Mouse (Mus musculus) adrenal gland, adult (tissue): ENCODE results near the gene B3gntl1.

Source experiments
- DNase-seq, 2 experiments: peaks; one replicate each; pipeline ENCODE4 v3.0.0; 2022 to 2023; ENCODE audit warnings: low spot score in 1 of 2; ENCODE audit not compliant: inconsistent age in 2 of 2

The B3gntl1 gene

DNA sequence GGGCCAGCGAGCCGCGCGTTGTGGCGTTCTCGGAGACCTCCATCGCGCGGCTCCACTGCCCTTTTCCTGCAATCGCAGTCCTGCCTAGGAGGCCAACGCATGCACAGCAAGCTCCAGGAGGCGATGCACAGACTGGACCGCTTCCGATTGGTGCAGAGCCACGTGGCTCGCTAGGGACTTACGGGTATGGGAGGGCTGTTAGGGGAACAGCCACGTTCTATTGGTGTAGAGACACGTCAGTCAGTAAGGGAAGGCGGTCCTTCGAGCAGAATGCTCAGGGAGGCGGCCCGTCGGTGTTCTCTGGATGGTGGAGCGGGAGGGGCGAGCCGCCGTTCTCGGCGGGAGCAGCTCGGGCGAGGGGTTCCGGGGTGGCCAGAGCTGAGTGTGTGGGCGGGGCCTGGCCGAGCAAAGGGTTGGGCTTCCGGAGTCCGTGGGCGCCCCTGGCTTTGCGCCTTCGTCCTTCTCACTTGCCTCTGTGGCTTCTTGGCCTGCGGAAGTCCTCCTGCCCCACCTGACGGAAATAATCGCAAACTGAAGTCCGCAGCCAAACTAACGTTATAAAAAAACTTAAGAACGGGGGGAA, at the start of gene B3gntl1:
Gene B3gntl1 (minus strand): TSS at position 164 of the 583 bp plus-strand sequence.
- peak; percentile 100 for DNase-seq

GRCm38 (mm10) chr11:121722434-121722833, 49.5 kb upstream of the B3gntl1 start:
- DNase-seq: no peak

DNA sequence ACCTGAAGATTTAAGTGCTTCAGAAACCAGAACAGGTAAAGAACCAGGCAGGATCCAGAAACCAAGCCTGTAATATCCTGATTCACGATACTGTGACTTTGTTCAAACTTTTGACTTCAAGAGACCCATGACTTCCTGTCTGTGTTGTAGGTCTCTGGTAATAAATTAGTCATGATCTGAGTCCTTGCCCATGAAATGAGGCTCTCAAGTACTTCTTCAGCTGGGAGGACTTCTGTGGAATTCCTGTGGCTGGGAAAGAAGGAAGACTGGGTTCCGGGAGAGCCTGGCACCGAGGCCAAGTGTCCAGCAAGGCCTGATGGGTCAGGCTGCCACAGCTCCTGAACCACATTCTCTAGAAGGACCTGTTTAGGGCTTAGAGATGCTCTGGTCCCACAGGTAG, 47.8 kb upstream of the B3gntl1 start:
- no peak for DNase-seq

DNA sequence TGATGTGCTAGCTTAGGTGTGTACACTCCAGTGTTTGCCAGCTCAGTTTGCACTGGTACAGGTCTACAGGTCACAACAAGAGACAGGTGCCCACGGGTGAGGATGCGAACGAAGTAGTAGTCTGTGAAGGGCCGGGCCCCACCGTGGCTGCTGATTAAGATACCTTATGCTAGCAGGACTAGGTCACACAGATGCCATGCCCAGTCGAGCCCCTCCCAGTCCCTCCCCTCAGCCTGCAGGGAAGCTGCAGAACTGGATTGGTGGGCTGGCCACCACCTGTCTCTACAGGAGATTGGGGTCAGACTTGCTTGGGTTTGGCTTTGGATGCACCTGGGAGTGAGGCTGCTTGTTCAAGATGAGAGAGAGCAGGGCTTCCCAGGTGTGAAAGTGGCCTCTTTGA, 44.8 kb upstream of the B3gntl1 start:
- no peak for DNase-seq

DNA sequence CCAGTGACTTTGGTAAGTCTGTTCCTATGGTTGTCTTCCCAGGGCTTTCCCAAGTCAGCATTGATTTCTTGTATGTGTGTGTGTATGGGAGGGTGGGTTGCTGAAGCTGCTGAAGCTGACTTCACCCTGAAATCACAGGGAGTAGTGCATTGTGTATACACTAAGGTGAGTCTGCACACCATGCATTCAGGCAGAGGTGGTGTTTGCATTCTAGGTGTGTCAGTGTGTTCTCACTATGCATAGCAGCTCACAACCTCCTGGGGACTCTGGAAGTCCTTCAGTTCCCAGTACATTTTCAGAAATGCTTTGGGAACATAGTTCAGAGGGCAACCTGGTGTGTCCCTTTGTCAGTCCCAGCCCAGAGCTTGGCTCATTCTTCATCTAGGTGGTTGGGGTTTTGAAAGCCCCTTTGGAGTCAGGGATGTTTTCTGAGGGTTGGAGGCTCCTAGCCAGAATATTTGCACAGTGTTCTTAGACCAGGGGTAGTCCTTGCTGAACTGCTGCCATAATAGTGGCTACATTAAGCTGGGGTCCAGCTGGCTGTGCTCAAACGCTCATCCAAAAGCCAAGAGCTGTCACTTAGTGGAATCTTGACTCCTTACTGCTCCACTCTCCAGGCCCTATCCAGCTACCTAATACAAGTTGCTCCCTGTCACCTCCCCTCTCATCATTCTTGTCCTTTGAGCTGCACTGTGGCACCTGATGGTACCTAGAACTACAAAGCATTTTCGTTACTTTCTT, 42.0 kb upstream of the B3gntl1 start:
- no peak for DNase-seq

DNA sequence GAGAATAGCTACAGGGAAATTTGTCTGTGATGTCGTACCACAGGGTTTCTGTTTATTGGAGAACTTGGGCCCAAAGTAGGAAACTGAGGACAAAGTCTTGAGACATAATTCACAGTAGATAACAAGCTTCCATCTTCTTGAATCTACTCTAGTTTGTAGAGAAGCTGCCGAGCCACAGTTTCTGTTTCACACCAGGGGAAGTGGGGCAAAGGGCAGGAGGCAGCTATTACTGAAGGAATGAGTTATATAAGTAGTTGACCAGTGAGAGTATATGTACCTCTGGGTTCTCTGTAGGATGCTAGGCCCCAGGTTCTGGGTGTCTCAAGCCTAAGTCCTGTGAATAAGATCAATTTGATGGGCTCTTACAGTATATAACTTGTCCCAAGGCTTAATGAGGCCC, 40.6 kb upstream of the B3gntl1 start:
- no peak for DNase-seq

- no peak for DNase-seq
Measured at GRCm38 (mm10) chr11:121712987-121713386, 40.0 kb upstream of the B3gntl1 start.

GRCm38 (mm10) chr11:121710245-121710644, 37.3 kb upstream of the B3gntl1 start:
- DNase-seq: no peak

- DNase-seq: no peak
Measured at GRCm38 (mm10) chr11:121709278-121709677, 36.3 kb upstream of the B3gntl1 start.

DNA sequence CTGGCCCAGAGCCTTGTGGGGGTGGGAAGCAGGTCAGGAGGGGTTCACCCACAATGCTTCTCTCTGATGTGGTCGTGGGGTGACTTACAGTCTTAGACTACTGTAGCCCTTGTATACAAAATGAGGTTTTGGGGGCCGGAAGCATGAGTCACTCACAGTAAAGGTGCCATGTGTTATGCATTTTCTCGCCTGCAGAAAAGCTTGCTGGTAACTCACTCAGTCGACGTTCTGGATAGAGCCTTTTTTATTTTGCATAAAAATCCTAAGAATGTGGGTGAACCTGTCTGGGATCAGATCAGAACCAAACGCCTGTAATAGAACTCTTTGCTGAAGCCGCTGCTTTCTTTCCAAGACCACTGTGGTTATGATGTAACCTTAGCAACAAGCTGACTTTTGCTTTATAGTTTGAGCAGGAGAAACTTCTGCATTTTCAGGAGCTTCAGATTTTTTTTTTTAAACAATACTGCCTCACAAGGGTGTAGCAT, 33.6 kb upstream of the B3gntl1 start:
- no peak for DNase-seq

- peak in 1 of 2 experiments; percentile 63 for DNase-seq
Measured at GRCm38 (mm10) chr11:121703619-121704215, 30.8 kb upstream of the B3gntl1 start.

DNA sequence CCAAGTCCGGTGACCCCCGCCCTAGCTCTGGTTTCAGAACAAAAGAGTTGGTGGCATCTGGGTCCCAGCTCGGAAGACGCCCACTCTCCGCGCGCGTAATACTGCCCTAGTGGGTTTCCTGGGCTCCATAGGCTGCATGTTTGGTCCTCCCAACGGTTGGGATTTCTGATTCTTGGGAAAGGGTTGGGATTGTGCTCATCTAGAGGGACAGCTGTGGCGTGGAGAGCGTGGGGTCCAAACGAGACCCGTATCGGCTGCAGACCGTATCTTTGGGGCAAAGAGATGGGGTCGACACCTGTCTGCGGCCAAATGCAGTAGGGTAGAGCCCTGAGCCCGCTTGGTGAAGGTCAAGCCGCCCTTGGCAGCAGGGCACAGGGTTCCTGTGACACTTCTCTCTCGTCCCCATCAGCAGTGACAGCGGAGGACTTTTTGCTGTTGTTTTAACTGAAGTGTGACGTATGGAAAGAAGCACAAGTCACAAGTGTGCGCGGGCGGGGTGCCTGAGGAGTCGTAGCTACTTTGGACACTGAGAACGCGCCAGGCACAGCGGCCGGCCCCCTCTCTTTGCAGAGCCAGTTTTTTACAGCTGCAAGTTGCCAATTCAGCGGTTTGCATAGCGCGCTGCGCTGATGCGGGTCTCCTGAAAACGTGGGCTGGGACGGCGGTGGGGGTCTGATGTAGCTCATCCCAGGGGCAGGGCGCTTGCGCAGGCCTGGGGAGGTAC, 30.1 kb upstream of the B3gntl1 start:
- DNase-seq: peak; percentile 61 to 84

- DNase-seq: peak; percentile 97 to 99
Measured at GRCm38 (mm10) chr11:121702111-121702894, 29.4 kb upstream of the B3gntl1 start.

DNA sequence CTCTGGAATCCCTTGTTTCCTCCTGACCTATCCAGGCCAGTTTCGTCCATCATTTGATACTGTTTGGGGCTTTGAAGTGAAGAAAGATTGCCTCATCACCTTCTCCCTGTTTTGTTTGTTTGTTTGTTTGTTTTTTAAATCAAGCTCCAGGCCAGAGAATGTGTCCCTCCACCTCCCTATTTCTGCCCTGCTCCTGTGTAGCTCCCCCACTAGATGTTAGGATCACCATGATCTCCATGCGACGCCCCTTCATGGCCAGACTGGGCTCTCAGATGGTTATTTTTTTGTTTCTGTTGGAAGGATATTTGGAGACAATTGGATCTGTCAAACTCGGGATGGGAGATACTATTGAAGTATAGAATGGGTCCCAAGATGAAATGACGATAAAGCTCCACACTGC, 28.3 kb upstream of the B3gntl1 start, which contains the start of gene Metrnl:
Gene Metrnl (plus strand): TSS at position 301 of the 400 bp plus-strand sequence.
- no peak for DNase-seq

DNA sequence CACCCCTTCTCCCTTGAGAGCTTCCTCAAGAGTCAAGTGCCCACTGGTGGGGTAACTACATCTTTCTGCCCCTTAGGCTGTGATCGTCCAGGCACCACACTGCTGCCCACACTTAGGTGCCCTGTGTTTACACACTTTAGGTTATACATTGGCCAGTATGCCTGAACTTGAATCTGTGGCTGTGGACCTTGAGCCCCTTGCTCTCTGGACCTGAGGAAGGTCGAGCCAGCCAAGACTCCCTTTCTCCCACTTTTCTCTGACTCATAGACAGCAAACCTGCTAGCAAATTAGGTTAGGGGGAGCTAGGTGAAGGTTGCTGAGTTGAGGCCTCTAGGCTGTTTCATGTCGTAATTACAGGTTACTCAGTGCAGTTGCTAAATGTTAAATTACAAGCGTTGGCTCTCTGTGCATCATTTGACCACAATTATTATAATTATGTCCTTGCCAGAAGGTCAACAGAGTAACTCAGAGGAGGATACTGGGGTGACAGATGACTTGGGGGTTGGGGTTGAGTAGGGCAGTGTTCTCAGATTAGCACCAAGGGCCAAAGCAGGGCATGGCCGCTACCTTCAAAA, 25.5 kb upstream of the B3gntl1 start:
- DNase-seq: peak in 1 of 2 experiments; percentile 81

GRCm38 (mm10) chr11:121697271-121697670, 24.3 kb upstream of the B3gntl1 start:
- no peak for DNase-seq

DNA sequence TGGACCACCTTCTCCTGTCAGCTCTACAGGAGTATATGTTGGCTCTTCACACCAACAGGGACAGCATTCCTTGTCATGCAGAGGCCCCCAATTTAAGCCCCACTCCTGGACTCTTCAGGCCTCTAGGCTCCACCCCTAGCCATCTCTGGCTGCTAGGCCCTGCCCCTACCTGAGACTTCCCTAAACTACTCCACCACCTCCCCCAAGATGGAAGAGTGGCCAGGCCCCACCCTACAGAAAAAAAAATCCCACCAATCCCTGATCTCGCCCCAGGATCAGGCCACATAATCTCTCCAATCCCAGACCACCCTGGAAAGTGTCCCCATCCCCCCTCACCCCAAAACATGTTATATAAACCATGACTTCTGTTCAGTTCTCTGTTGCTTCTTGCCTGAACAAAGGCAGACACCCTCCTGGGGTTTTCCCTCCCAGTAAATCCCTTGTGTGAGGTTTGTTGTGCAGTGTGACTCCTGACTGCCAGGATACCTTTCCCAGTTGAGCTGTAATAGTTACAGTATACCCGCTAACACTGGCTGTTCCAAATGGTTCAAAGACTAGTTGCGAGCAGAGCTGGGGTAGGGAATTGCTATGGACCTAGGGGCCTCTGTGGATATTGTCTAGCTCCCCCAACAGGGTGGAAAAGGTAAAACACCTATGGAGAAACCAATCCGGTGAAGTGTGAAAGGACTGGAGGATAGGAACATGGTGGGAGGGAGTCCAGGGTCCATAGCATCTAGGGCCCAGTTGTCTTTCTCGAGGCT, 22.5 kb upstream of the B3gntl1 start:
- no peak for DNase-seq

DNA sequence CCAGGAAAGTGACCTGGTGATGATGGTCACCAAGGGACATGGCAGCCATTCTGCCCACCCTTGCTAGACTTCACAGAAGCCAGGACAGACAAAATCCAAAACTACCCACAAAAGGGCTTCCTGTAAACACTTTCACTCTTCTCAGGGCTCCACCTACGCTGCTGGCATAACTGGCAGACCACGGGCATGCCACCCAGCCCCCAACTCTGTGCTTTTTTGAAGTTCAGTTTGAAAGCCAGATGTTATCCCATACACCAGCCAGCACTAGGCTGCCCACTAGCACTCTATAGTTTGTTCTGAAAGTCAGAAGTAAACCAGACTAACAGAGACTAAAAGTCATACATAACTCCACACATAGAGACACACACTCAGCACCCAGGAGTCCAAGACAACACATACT, 15.1 kb upstream of the B3gntl1 start:
- DNase-seq: no peak

DNA sequence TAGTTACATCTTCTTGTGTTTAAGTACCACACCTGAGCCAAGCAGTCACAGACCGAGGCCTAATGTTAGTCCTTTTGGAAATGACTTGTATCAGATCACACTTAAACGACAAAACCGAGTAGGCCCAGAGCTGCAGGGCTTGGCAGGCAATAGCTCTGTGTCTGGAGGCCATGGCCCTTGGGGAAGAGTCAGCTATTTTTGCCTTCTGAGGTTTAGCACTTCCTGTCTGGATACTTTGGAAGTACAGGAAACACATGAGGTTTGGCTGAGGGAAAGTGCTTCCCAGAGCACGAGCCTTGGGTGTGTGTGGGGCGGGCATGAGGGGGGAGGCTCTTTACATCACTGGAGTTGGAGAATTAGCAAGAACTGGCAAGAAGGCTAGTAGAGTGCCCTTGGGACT, 13.7 kb upstream of the B3gntl1 start:
- DNase-seq: peak; percentile 41 to 66

DNA sequence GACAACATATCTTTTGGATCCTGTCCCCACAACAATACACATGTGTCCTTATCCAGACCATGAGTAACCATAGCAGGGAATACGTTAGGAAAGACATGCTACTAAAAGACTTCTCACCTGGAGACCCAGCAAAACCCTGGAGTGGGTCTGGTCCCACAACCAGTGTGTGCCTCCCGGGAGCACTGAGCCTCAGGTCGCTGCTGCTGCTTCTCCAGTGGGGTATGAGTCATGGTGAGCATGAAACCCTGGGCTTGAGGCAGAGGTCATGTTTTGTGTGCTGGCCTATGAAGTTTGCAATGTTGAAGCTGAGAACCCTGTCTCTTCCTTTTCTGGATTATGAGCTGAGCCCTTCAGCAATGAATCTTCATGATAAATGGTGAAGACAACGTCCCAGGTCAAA, 13.1 kb upstream of the B3gntl1 start:
- peak in 1 of 2 experiments; percentile 72 for DNase-seq
